Mouse (Mus musculus): ENCODE measurements around the gene Ube4b. TPM values are rescaled to one million over a fixed set of nuclear protein-coding genes. Genes with fewer than 3 reads are reported as not detected.

The Ube4b gene
- polyA plus RNA-seq, 1 experiment from 2014 or later = 14.2 TPM

- WGBS = 69% methylated on average over 5 of the region's 5 CpGs
These were observed 8.6 kb downstream of the Ube4b start for GRCm38 (mm10) chr4:149417854-149418365.

DNA sequence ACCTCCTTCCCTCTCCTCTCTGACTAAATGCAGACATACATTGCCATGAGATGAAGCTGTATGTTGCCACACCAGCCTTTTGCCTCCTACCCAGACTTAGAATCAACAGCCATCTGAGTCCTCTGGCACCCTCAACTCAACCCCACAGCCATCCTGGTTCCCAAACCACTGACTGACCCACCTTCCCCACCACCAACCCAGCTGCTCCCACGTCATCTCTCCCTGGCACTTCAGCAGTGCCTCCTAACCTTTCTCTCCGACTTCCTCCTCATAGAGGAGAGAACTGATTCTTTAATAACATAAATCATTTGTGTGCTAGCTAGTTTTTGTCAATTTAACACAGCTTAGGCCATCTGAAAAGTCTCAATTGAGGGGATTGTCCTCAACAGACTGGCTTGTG, 9.6 kb downstream of the Ube4b start:
- 63% methylated on average over 2 of the region's 2 CpGs for WGBS
- Histone ChIP-seq H3K4me3 (ENCODE audit: low read depth, low read length) (no peak overlapping the region), H3K36me3 (ENCODE audit: insufficient read depth, low read length) (no peaks in the 10 kb centered on the region), H3K4me2 (replicated peaks; ENCODE audit: low read depth, low read length) (no peak overlapping the region), H3K4me1 (ENCODE audit: insufficient read depth, low read depth, low read length) (no peaks in the 10 kb centered on the region; the same call in 1 of the 2 replicates), H3K9me3 (ENCODE audit: low read length) (no peaks in the 10 kb centered on the region), H3K9ac (replicated peaks; ENCODE audit: low read depth) (no peak overlapping the region), H3K27ac (ENCODE audit: low read length) (no peak overlapping the region), H3K27me3 (replicated peaks; ENCODE audit: insufficient read depth, low read length) (no peaks in the 10 kb centered on the region)
- ATAC-seq = no peak
- TF ChIP-seq CTCF (IDR thresholded peaks at IDR 0.05) (no peak), EP300 (IDR thresholded peaks at IDR 0.05) (no peak)
- DNase-seq (ENCODE audit: low spot score) = no peak

More at GRCm38 (mm10) chr4:149417854-149418365, 8.6 kb downstream of the Ube4b start:
- Histone ChIP-seq H3K4me2 (replicated peaks; ENCODE audit: low read depth, low read length) (no peak overlapping the region), H3K36me3 (ENCODE audit: insufficient read depth, low read length) (no peaks in the 10 kb centered on the region), H3K4me3 (ENCODE audit: low read depth, low read length) (no peak overlapping the region), H3K27ac (ENCODE audit: low read length) (no peak overlapping the region), H3K9ac (replicated peaks; ENCODE audit: low read depth) (no peak overlapping the region), H3K27me3 (replicated peaks; ENCODE audit: insufficient read depth, low read length) (no peaks in the 10 kb centered on the region), H3K4me1 (ENCODE audit: insufficient read depth, low read depth, low read length) (no peaks in the 10 kb centered on the region; the same call in 1 of the 2 replicates), H3K9me3 (ENCODE audit: low read length) (no peaks in the 10 kb centered on the region)
- no peak for DNase-seq (ENCODE audit: low spot score)
- no peak for TF ChIP-seq CTCF (IDR thresholded peaks at IDR 0.05)
- TF ChIP-seq EP300 (IDR thresholded peaks at IDR 0.05) = no peak
- no peak for ATAC-seq

DNA sequence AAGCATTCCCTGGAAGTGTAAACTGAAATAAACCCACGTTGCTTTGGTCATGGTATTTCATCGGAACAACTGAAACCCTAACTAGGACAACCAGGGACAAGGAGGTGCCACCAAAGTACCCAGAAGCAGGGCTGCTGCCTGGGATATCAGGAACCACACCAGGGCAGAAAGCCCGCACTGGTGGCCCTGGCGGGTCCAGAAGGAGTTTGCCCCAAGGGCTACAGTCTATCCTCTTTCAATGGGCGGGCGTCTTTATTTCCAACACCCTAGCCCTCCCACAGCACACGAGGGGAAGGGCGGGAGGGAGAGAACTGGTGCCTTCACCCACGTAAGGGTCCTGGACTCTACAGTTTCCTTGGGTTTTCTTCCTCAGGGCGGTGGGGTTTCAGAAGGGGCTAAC, 10.1 kb downstream of the Ube4b start:
- Histone ChIP-seq H3K4me2 (replicated peaks; ENCODE audit: low read depth, low read length) (no peak overlapping the region), H3K9me3 (ENCODE audit: low read length) (no peaks in the 10 kb centered on the region), H3K9ac (replicated peaks; ENCODE audit: low read depth) (no peak overlapping the region), H3K36me3 (ENCODE audit: insufficient read depth, low read length) (no peaks in the 10 kb centered on the region), H3K27ac (ENCODE audit: low read length) (0 out of 2 replicates have a peak overlapping the region, but pooled peaks have one; percentile 16), H3K4me1 (ENCODE audit: insufficient read depth, low read depth, low read length) (no peaks in the 10 kb centered on the region; the same call in 1 of the 2 replicates), H3K27me3 (replicated peaks; ENCODE audit: insufficient read depth, low read length) (no peaks in the 10 kb centered on the region), H3K4me3 (ENCODE audit: low read depth, low read length) (no peak overlapping the region)
- TF ChIP-seq EP300 (IDR thresholded peaks at IDR 0.05) (0 out of 2 replicates have a peak, but pooled peaks have one; percentile 3), CTCF (IDR thresholded peaks at IDR 0.05) (no peak)
- 67% methylated on average over 10 of the region's 10 CpGs for WGBS
- ATAC-seq (no peak), DNase-seq (ENCODE audit: low spot score) (no peak)

GRCm38 (mm10) chr4:149415651-149416169, 10.8 kb downstream of the Ube4b start:
- TF ChIP-seq CTCF (IDR thresholded peaks at IDR 0.05) (no peak), EP300 (IDR thresholded peaks at IDR 0.05) (no peak)
- DNase-seq (ENCODE audit: low spot score) (peak; percentile 21), ATAC-seq (peak; percentile 23; the same call in 1 of the 2 replicates)
- Histone ChIP-seq H3K27me3 (replicated peaks; ENCODE audit: insufficient read depth, low read length) (no peaks in the 10 kb centered on the region), H3K36me3 (ENCODE audit: insufficient read depth, low read length) (no peaks in the 10 kb centered on the region), H3K4me1 (ENCODE audit: insufficient read depth, low read depth, low read length) (no peaks in the 10 kb centered on the region; the same call in 1 of the 2 replicates), H3K27ac (ENCODE audit: low read length) (peak overlapping the region; percentile 16; the same call in 1 of the 2 replicates), H3K9ac (replicated peaks; ENCODE audit: low read depth) (no peak overlapping the region), H3K4me3 (ENCODE audit: low read depth, low read length) (no peak overlapping the region), H3K9me3 (ENCODE audit: low read length) (no peaks in the 10 kb centered on the region), H3K4me2 (replicated peaks; ENCODE audit: low read depth, low read length) (no peak overlapping the region)
- 44% methylated on average over 13 of the region's 13 CpGs for WGBS

GRCm38 (mm10) chr4:149414259-149414658, 12.3 kb downstream of the Ube4b start:
- DNase-seq (ENCODE audit: low spot score) (no peak), ATAC-seq (no peak)
- no peaks in the 10 kb centered on the region for H3K27me3 ChIP-seq (replicated peaks; ENCODE audit: insufficient read depth, low read length)
- 89% methylated on average over 3 of the region's 3 CpGs for WGBS
- H3K4me1 ChIP-seq (ENCODE audit: insufficient read depth, low read depth, low read length) = no peaks in the 10 kb centered on the region; the same call in 1 of the 2 replicates
- H3K9me3 ChIP-seq (ENCODE audit: low read length) = no peaks in the 10 kb centered on the region
- no peak overlapping the region for H3K4me2 ChIP-seq (replicated peaks; ENCODE audit: low read depth, low read length)
- no peak overlapping the region for H3K27ac ChIP-seq (ENCODE audit: low read length)
- no peaks in the 10 kb centered on the region for H3K36me3 ChIP-seq (ENCODE audit: insufficient read depth, low read length)
- H3K9ac ChIP-seq (replicated peaks; ENCODE audit: low read depth) = no peak overlapping the region
- no peak for TF ChIP-seq EP300 (IDR thresholded peaks at IDR 0.05)
- TF ChIP-seq CTCF (IDR thresholded peaks at IDR 0.05) = peak; percentile 30; the same call in 1 of the 2 replicates
- no peak overlapping the region for H3K4me3 ChIP-seq (ENCODE audit: low read depth, low read length)

- Histone ChIP-seq H3K4me2 (replicated peaks; ENCODE audit: low read depth, low read length) (no peak overlapping the region), H3K27ac (ENCODE audit: low read length) (no peak overlapping the region), H3K4me1 (ENCODE audit: insufficient read depth, low read depth, low read length) (0 out of 2 replicates have a peak, but pooled peaks cover 2% of the 10 kb centered on the region), H3K9ac (replicated peaks; ENCODE audit: low read depth) (no peak overlapping the region), H3K27me3 (replicated peaks; ENCODE audit: insufficient read depth, low read length) (no peaks in the 10 kb centered on the region), H3K9me3 (ENCODE audit: low read length) (no peaks in the 10 kb centered on the region), H3K36me3 (ENCODE audit: insufficient read depth, low read length) (no peaks in the 10 kb centered on the region), H3K4me3 (ENCODE audit: low read depth, low read length) (no peak overlapping the region)
- no peak for TF ChIP-seq EP300 (IDR thresholded peaks at IDR 0.05)
- TF ChIP-seq CTCF (IDR thresholded peaks at IDR 0.05) = no peak
- DNase-seq (ENCODE audit: low spot score) (no peak), ATAC-seq (no peak)
- WGBS = 92% methylated on average over 4 of the region's 4 CpGs
These were observed 16.8 kb downstream of the Ube4b start for GRCm38 (mm10) chr4:149409759-149410158.
